Mouse (Mus musculus) frontal cortex, postnatal 25 days (tissue): ENCODE measurements around the gene Vmn1r79.
"Not testable (repeated sequence)": the region's sequence is repeated elsewhere in the genome, so short reads cannot be mapped to it uniquely, and the experiment has no call there.

Source experiments
- DNase-seq, 2 experiments: peaks; one replicate each; pipeline ENCODE4 v3.0.0; 2022; ENCODE audit warnings: low spot score in 2 of 2

Vmn1r79 gene

DNA sequence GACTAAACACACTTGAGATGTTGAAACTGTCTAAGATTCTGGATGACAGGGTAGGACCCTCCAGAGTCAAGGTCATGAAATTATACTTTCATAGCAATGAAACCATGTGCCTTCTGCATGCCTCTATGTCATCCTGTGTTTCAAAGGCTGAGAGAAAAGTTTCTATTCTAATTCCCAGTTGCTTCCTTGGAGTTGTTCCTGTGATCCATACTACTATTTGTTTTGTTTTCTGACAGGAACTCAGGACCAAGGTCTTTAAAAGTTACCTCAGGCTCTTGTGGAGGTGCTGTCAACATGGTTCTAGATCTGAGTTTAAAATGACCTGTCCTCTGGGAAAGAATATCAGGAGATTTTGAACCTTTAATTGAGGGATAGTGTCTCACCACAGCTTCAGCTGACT lies at the start of gene Vmn1r79:
Gene Vmn1r79, plus strand, starts transcription at position 301 of the 400 bp plus-strand sequence.
- DNase-seq, result not testable (repeated sequence)

DNA sequence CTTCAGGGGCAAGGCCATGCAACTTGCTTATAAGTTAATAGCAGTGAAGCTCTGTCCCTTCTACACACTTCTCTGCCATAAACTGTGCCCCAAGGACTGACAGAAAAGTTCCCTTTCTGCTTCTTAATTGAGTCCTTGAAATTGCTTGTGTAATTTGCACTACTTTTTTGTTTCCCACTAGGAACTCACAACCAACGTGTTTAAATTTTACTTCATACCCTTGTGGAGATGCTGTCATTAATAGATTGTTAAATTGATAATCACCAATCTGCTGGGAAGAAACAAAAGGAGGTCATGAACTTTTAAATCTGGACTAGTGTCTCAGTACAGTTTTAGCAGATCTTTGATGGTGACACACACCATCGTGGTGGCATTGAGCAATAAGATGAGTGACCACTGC lies 21.1 kb upstream of the Vmn1r79 start, which contains the start of gene Vmn1r78:
Gene Vmn1r78, plus strand, starts transcription at position 301 of the 400 bp plus-strand sequence.
- no peak for DNase-seq

DNA sequence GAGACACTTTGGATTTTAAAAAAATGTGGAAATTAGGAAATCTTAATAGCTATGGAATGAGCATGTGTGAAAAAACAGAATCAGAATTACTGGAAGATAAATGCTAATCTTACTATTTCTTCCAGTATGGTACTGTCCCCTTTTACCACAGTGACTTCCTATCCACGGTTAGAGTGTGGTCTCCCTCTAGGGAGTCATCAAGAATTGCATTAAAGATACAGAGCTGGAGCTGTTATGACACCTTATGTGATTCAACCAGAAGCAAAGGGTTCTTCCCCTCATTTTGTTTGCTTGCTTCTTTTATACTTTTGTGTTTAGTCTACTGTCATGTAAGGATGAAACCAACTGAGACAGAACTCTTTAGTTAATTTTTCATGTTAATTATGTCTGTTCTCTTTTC lies 14.6 kb upstream of the Vmn1r79 start:
- not testable (repeated sequence) for DNase-seq

DNA sequence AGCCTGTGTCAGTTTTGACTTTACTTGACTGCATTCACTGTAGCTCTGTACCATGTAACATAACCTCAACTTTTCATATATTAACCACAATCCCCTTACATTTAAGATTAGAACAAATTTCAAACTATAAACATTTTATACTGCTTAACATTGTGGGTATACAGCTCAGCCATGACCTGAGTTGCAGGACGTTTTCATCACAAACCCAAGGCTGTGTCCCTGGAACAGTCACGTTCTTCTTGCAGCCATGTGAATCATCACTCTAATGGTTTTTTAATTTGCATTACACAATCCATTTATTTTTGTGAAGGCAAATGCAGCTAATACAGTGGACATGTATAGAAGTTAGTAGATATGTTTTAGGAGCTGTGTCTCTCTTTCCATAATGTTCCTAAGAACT lies 1.8 kb downstream of the Vmn1r79 start:
- not testable (repeated sequence) for DNase-seq

DNA sequence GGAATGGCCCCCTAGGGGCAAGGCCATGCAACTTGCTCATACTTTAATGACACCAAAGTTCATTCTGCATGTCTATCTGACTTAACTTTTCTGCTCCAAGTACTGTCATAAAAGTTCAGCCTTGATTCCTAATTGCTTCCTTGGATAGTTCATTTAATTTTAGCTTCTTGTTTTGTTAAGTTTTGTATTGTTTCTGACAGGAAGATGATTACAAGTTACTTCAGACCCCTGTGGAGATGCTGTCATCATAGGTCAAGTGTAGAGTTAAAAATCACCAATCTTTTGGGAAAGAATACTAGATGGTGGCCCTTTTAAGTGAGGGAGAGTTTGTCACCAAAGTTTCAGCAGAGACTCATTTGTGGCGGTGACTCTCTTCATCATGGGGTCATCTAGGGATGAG lies 17.9 kb downstream of the Vmn1r79 start, which contains the start of gene Vmn1r80:
Gene Vmn1r80, plus strand, starts transcription at position 301 of the 400 bp plus-strand sequence.
- DNase-seq, result no peak

DNA sequence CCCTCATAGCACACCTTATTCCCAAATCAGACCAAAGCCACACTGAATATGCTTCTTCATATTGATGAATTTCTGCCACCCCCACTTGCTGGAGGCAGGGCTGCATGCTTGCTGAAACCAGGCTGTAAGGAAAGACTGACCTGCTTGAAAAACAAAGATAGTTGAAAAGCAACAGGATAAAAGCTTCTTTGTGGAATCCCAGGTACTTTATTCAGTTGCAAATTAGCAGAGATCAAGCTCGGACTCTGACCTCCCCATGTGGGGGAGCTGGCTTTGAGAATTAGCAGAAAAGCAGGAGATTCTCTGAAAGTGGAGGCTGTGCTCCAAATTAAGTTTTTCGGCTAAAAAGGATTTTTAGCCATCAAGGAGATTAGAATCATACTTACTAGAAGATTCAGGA lies 33.1 kb downstream of the Vmn1r79 start:
- DNase-seq, result no peak
